1 mouse cellular context compared by ENCODE assay signal in genomic region chr10:80997332-80997731, GRCm38 (mm10).
TF ChIP-seq lines count a peak whose summit lies in the region.

No protein-coding gene starts in this region.

TF ChIP-seq in CH12.LX, 34 proteins besides CTCF, POLR2A, EP300 and RAD21:
- 0 out of 2 replicates have a peak, but pooled peaks have one; percentile 16 for TF ChIP-seq JUN (IDR thresholded peaks at IDR 0.05; ENCODE audit: insufficient read depth, low read depth, low read length)
- TF ChIP-seq MXI1 (IDR thresholded peaks at IDR 0.05; ENCODE audit: low read depth, low read length): no peak
- TF ChIP-seq USF1 (IDR thresholded peaks at IDR 0.05; ENCODE audit: low read depth, low read length): no peak
- TF ChIP-seq ZMIZ1 (IDR thresholded peaks at IDR 0.05; ENCODE audit: low read depth, low read length): no peak
- 0 out of 2 replicates have a peak, but pooled peaks have one; percentile 34 for TF ChIP-seq JUND (conservative IDR thresholded peaks at IDR 0.05; ENCODE audit: low read depth, low read length)
- TF ChIP-seq SIN3A (IDR thresholded peaks at IDR 0.05; ENCODE audit: low read length): no peak
- peak; percentile 54; the same call in 1 of the 2 replicates for TF ChIP-seq IRF4 (IDR thresholded peaks at IDR 0.05; ENCODE audit: low read depth, low read length)
- TF ChIP-seq PAX5 (IDR thresholded peaks at IDR 0.05; ENCODE audit: low read length): no peak
